Mouse (Mus musculus): ENCODE measurements at regions not wholly inside any gene's neighbourhood (a gene's known extent, or its start where the extent isn't known, plus 50 kb on each side); places are given as distances from the start of the nearest gene placed in this dataset.

DNA sequence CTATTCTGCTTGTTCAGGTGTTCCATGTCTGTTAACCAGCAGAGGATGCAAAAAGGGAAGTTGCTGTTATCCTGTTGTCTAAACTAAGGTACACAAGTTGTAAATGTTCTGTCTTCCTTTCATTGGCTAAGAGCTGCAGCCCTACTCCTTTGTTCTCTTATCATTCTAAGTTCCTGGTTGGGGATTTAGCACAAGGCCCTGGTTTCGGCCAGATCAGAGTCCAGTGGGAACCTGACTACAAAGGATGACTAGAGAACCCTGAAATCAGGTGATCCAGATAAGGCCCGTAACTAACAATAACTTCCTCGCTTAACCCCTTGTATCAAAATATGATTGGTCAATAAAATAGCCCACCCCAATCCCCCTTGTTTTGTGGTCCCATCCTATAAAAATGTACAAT is 83.9 kb upstream of the Dpt start:
- TF ChIP-seq POLR2A (IDR thresholded peaks at IDR 0.05; ENCODE audit: borderline replicate concordance, insufficient read depth, low read length) (no peak), CTCF (IDR thresholded peaks at IDR 0.05; ENCODE audit: borderline replicate concordance, insufficient read depth, low read depth, low read length) (no peak)
- no peak for DNase-seq
- WGBS: 95% methylated on average over 3 of the region's 3 CpGs
- Histone ChIP-seq H3K4me3 (replicated peaks; ENCODE audit: insufficient read depth, low read depth, low read length) (no peak overlapping the region), H3K4me1 (ENCODE audit: control insufficient read depth, insufficient read depth, low read length) (no peaks in the 10 kb centered on the region), H3K27me3 (ENCODE audit: control insufficient read depth, insufficient read depth, low read length) (no peaks in the 10 kb centered on the region), H3K27ac (ENCODE audit: insufficient read depth, low read length) (no peak overlapping the region)

GRCm38 (mm10) chr1:164704397-164705091 is 91.9 kb upstream of the Dpt start:
- DNase-seq: no peak
- 46% methylated on average over 11 of the region's 11 CpGs for WGBS
- Histone ChIP-seq H3K4me3 (replicated peaks; ENCODE audit: insufficient read depth, low read depth, low read length) (no peak overlapping the region), H3K4me1 (ENCODE audit: control insufficient read depth, insufficient read depth, low read length) (no peaks in the 10 kb centered on the region), H3K27ac (ENCODE audit: insufficient read depth, low read length) (no peak overlapping the region), H3K27me3 (ENCODE audit: control insufficient read depth, insufficient read depth, low read length) (no peaks in the 10 kb centered on the region)
- TF ChIP-seq POLR2A (IDR thresholded peaks at IDR 0.05; ENCODE audit: borderline replicate concordance, insufficient read depth, low read length): no peak
- TF ChIP-seq CTCF (IDR thresholded peaks at IDR 0.05; ENCODE audit: borderline replicate concordance, insufficient read depth, low read depth, low read length): no peak

DNA sequence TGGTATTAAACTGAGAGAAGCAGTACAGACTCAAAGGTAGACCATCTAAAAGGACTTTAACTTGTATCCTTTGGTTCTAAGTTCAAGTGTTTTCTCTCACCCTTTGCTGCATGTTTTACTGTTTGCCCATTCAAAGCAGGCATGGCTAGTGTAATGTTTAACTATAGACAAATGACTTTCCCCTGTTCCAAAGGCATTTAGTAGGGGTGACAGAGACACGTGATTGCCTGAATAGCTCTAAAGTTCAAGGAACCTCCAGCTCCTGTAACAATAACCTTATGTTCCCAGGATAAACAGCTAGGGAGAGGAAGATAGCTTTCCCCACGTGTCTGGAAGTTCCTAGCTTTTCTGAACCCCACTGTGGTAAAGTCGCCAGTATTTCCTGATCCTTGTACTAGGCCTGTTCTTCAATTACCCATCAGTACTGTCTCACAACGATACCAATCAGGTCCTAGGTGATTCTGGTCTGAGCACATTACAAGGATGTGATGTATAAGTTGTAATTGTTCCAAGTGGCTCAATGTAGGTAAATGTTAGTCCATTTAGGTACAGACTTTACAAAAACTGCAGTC is 92.8 kb upstream of the Dpt start:
- Histone ChIP-seq H3K4me1 (ENCODE audit: control insufficient read depth, insufficient read depth, low read length) (no peaks in the 10 kb centered on the region), H3K27ac (ENCODE audit: insufficient read depth, low read length) (no peak overlapping the region), H3K27me3 (ENCODE audit: control insufficient read depth, insufficient read depth, low read length) (no peaks in the 10 kb centered on the region), H3K4me3 (replicated peaks; ENCODE audit: insufficient read depth, low read depth, low read length) (no peak overlapping the region)
- 71% methylated on average over 4 of the region's 4 CpGs for WGBS
- TF ChIP-seq CTCF (IDR thresholded peaks at IDR 0.05; ENCODE audit: borderline replicate concordance, insufficient read depth, low read depth, low read length) (no peak), POLR2A (IDR thresholded peaks at IDR 0.05; ENCODE audit: borderline replicate concordance, insufficient read depth, low read length) (no peak)
- DNase-seq: no peak

DNA sequence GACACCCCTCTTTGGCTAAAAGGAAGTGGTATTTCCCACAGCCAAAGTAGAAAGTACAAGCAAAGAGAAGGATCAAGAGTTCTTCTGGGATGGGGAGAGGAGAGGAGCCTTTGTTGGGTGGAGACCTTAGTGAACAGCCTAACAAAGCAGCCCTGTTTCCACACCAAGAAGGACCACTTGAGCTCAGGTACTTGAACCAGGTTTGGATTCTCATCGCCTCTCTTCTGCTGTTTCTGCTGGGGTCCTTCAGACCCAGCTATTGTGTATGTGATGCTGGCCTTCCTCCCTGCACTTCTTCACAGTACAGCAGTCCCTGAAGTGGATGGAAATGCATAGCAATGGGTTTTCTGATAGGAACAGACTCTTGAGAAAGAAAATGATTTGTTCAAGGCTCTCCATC is 106.4 kb upstream of the Dpt start:
- 88% methylated on average over 1 of the region's 1 CpGs for WGBS
- Histone ChIP-seq H3K27ac (ENCODE audit: insufficient read depth, low read length) (no peak overlapping the region), H3K4me1 (ENCODE audit: control insufficient read depth, insufficient read depth, low read length) (no peaks in the 10 kb centered on the region), H3K4me3 (replicated peaks; ENCODE audit: insufficient read depth, low read depth, low read length) (no peak overlapping the region), H3K27me3 (ENCODE audit: control insufficient read depth, insufficient read depth, low read length) (no peaks in the 10 kb centered on the region)
- TF ChIP-seq POLR2A (IDR thresholded peaks at IDR 0.05; ENCODE audit: borderline replicate concordance, insufficient read depth, low read length): no peak
- no peak for TF ChIP-seq CTCF (IDR thresholded peaks at IDR 0.05; ENCODE audit: borderline replicate concordance, insufficient read depth, low read depth, low read length)
- no peak for DNase-seq

- TF ChIP-seq POLR2A (IDR thresholded peaks at IDR 0.05; ENCODE audit: borderline replicate concordance, insufficient read depth, low read length): no peak
- no peak for TF ChIP-seq CTCF (IDR thresholded peaks at IDR 0.05; ENCODE audit: borderline replicate concordance, insufficient read depth, low read depth, low read length)
These were observed 107.1 kb upstream of the Dpt start for GRCm38 (mm10) chr1:164689311-164689710.

DNA sequence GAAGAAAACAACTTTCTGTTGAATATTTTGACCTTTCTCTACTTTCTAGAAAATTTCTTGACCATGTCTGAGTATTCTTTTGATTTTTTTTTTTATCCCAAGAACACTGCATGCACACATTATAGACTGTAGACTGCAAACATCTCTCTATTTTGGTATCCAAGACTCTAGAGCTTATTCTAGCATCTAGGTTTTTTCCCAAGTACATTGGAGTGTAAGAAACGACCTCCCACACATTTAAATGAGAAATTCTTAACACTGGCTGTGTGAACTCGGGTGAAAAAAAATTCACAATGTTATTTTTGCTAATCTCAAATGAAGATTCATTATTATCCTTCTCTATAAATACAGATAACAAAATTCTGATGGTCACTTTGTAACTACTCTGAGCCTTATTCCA is 112.0 kb upstream of the Dpt start:
- Histone ChIP-seq H3K27ac (ENCODE audit: insufficient read depth, low read length) (no peak overlapping the region), H3K4me1 (ENCODE audit: control insufficient read depth, insufficient read depth, low read length) (no peaks in the 10 kb centered on the region), H3K4me3 (replicated peaks; ENCODE audit: insufficient read depth, low read depth, low read length) (no peak overlapping the region), H3K27me3 (ENCODE audit: control insufficient read depth, insufficient read depth, low read length) (no peaks in the 10 kb centered on the region)
- DNase-seq: no peak
- TF ChIP-seq POLR2A (IDR thresholded peaks at IDR 0.05; ENCODE audit: borderline replicate concordance, insufficient read depth, low read length) (no peak), CTCF (IDR thresholded peaks at IDR 0.05; ENCODE audit: borderline replicate concordance, insufficient read depth, low read depth, low read length) (no peak)
- WGBS: 66% methylated on average over 2 of the region's 2 CpGs

More at GRCm38 (mm10) chr1:164689311-164689710, 107.1 kb upstream of the Dpt start:
- Histone ChIP-seq H3K4me1 (ENCODE audit: control insufficient read depth, insufficient read depth, low read length) (no peaks in the 10 kb centered on the region), H3K4me3 (replicated peaks; ENCODE audit: insufficient read depth, low read depth, low read length) (no peak overlapping the region), H3K27ac (ENCODE audit: insufficient read depth, low read length) (no peak overlapping the region), H3K27me3 (ENCODE audit: control insufficient read depth, insufficient read depth, low read length) (no peaks in the 10 kb centered on the region)
- no peak for DNase-seq
- 82% methylated on average over 4 of the region's 4 CpGs for WGBS

GRCm38 (mm10) chr1:164683788-164684187 is 112.7 kb upstream of the Dpt start:
- no peaks in the 10 kb centered on the region for H3K27me3 ChIP-seq (ENCODE audit: control insufficient read depth, insufficient read depth, low read length)
- no peak for DNase-seq
- H3K4me1 ChIP-seq (ENCODE audit: control insufficient read depth, insufficient read depth, low read length): no peaks in the 10 kb centered on the region
- TF ChIP-seq CTCF (IDR thresholded peaks at IDR 0.05; ENCODE audit: borderline replicate concordance, insufficient read depth, low read depth, low read length) (no peak), POLR2A (IDR thresholded peaks at IDR 0.05; ENCODE audit: borderline replicate concordance, insufficient read depth, low read length) (no peak)
- no peak overlapping the region for H3K4me3 ChIP-seq (replicated peaks; ENCODE audit: insufficient read depth, low read depth, low read length)
- no peak overlapping the region for H3K27ac ChIP-seq (ENCODE audit: insufficient read depth, low read length)
- 91% methylated on average over 3 of the region's 3 CpGs for WGBS
